Mouse (Mus musculus) kidney, adult 2 months (tissue): Measurements from ENCODE around the gene Gpr62. TPM values are rescaled to one million over a fixed set of nuclear protein-coding genes. Genes with fewer than 3 reads are reported as not detected.

Experiments
- DNase-seq: peaks from one replicate; pipeline ENCODE4 v3.0.0; 2021
- H3K27ac ChIP-seq: fragments of 200-500 bp; 2 replicates; pipeline ENCODE4 v1.5.1; 2012; ENCODE audit warnings: low read depth, low read length, control low read depth, inconsistent platforms; ENCODE audit not compliant: insufficient read depth
- H3K27me3 ChIP-seq: fragments of 200-500 bp; replicated peaks from 2 replicates; pipeline ENCODE4 v1.6.1; 2012; ENCODE audit warnings: mild to moderate bottlenecking, moderate library complexity, low read length, inconsistent platforms; ENCODE audit not compliant: control insufficient read depth, insufficient read depth
- H3K36me3 ChIP-seq: fragments of 200-500 bp; 2 replicates; pipeline ENCODE4 v1.6.1; 2012; ENCODE audit warnings: mild to moderate bottlenecking, moderate library complexity, low read length, inconsistent platforms; ENCODE audit not compliant: control insufficient read depth, insufficient read depth
- H3K4me1 ChIP-seq: fragments of 200-500 bp; 2 replicates; pipeline ENCODE4 v1.6.1; 2011; ENCODE audit warnings: low read length; ENCODE audit not compliant: control insufficient read depth, insufficient read depth
- H3K4me3 ChIP-seq: fragments of 200-500 bp; 2 replicates; pipeline ENCODE4 v1.5.1; 2011; ENCODE audit warnings: mild to moderate bottlenecking, low read depth, low read length, control low read depth; ENCODE audit not compliant: insufficient read depth
- CTCF ChIP-seq: fragments of 200-500 bp; conservative IDR thresholded peaks from 2 replicates; pipeline ENCODE4 v1.5.1; 2011; ENCODE audit warnings: low read depth, mild to moderate bottlenecking, control low read depth, low read length, moderate library complexity, mixed read lengths; ENCODE audit not compliant: insufficient read depth, insufficient read length
- POLR2A ChIP-seq: fragments of 200-500 bp; IDR thresholded peaks from one replicate; pipeline ENCODE4 v1.6.1; 2011; ENCODE audit warnings: low read depth, low read length, control low read depth
- WGBS: fragments of 180-500 bp; shearing (Covaris S2); methylation state at CpG from one replicate; pipeline ENCODE4 v1.1.7; 2018; 5-methylcytosine and 5-hydroxymethylcytosine counted together
- polyA plus RNA-seq: library from polyadenylated mRNA; depleted of rRNA; stranded (reverse); fragments of >200 nt; gene quantifications from 2 replicates; pipeline ENCODE4 v1.2.3, GENCODE M21; 2012

Gene Gpr62
- polyA plus RNA-seq, 1 experiment = not detected

DNA sequence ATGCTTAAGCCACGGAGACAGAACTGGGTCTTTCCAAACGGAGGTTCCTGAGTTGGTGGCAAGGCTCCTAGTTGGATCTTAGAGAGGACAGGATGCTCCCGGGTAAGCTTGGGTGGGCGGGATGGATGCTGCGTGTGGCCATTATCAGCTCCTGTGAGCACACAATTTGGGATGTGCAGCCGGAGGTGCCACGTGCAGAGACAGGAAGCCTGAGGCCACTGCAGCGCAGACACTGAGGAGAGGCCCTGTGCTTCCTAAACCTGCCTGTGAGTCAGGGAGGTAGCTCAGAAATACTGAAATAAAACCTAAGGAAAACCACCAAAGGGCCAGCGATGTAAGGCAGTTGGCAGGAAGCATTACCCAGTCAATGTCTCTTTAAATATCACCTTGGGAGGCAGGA, 4.0 kb upstream of the Gpr62 start:
- Histone ChIP-seq H3K27me3 (no peaks in the 10 kb centered on the region), H3K4me3 (no peak overlapping the region), H3K27ac (no peak overlapping the region), H3K4me1 (peaks cover 3% of the 10 kb centered on the region; the same call in 1 of the 2 replicates), H3K36me3 (no peaks in the 10 kb centered on the region)
- TF ChIP-seq POLR2A = no peak
- 68% methylated on average over 9 of the region's 9 CpGs for WGBS
- DNase-seq = no peak

DNA sequence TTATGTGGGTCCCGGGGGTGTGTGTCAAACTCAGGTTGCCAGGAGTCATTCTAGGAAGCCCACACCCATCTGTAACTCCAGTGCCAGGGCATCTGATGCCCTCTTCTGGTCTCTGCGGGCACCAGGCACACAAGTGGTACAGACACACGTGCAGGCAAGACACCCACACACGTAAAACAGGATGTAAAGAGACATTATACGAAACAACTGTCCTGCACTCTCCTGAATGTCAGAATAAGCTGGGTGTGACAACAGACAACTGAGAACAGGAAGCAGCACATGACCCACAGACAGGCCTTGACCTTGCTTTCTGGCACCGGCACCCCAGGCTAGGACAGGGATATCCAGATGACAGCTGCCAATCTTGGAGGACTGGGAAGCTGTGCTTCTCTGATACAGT, 3.6 kb upstream of the Gpr62 start:
- no peak overlapping the region for H3K4me3 ChIP-seq
- peaks cover 1% of the 10 kb centered on the region; the same call in 1 of the 2 replicates for H3K4me1 ChIP-seq
- 54% methylated on average over 6 of the region's 6 CpGs for WGBS
- no peak for DNase-seq
- H3K27me3 ChIP-seq = no peaks in the 10 kb centered on the region
- TF ChIP-seq POLR2A (no peak), CTCF (peak; percentile 28; the same call in 1 of the 2 replicates)
- H3K36me3 ChIP-seq = no peaks in the 10 kb centered on the region
- H3K27ac ChIP-seq = no peak overlapping the region

DNA sequence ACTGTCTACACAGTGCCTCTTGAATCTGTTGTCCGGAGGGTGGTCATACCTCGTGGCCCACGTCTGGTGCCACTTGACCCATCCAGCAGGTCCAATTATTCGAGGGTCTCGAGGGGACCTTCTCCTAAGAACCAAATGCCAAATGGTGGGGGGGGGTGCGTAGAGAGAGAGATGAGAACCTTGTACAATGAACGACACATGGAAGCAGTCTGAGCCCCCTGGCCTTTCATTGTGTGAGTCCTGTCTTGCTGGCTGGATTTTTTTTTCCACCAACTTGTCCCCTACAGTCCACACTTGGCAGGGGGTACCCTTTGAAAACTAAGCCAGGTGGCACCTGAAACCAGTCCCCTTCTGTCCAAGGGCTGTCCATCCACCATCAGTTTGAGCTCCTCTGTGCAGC, 2.0 kb upstream of the Gpr62 start:
- 94% methylated on average over 7 of the region's 7 CpGs for WGBS
- H3K4me3 ChIP-seq = no peak overlapping the region
- DNase-seq = no peak
- H3K27me3 ChIP-seq = no peaks in the 10 kb centered on the region
- TF ChIP-seq CTCF (no peak), POLR2A (no peak)
- H3K36me3 ChIP-seq = no peaks in the 10 kb centered on the region
- no peak overlapping the region for H3K27ac ChIP-seq
- no peaks in the 10 kb centered on the region for H3K4me1 ChIP-seq

DNA sequence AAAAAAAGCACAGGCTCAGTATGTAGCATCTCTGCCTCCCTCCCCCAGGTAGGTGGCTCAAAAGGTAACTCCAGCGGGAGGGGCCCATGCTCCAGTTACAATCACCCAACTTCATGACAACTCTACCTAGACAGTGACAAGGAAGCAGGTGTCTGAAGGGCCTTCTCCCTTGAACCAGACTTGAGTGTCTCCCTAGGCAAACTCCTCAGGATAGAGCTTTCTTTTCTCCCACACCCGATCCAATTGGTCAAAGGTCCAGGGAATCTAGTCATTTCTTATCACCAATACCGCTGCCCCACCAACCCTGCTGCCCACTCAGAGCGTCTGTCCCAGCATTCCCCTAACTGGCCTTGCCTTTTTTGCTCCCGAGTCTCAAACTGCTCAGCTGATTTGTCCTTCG, 983 bp upstream of the Gpr62 start:
- Histone ChIP-seq H3K27me3 (no peaks in the 10 kb centered on the region), H3K4me1 (no peaks in the 10 kb centered on the region), H3K27ac (no peak overlapping the region), H3K4me3 (no peak overlapping the region), H3K36me3 (no peaks in the 10 kb centered on the region)
- WGBS = 89% methylated on average over 6 of the region's 6 CpGs
- TF ChIP-seq POLR2A (no peak), CTCF (no peak)
- no peak for DNase-seq

DNA sequence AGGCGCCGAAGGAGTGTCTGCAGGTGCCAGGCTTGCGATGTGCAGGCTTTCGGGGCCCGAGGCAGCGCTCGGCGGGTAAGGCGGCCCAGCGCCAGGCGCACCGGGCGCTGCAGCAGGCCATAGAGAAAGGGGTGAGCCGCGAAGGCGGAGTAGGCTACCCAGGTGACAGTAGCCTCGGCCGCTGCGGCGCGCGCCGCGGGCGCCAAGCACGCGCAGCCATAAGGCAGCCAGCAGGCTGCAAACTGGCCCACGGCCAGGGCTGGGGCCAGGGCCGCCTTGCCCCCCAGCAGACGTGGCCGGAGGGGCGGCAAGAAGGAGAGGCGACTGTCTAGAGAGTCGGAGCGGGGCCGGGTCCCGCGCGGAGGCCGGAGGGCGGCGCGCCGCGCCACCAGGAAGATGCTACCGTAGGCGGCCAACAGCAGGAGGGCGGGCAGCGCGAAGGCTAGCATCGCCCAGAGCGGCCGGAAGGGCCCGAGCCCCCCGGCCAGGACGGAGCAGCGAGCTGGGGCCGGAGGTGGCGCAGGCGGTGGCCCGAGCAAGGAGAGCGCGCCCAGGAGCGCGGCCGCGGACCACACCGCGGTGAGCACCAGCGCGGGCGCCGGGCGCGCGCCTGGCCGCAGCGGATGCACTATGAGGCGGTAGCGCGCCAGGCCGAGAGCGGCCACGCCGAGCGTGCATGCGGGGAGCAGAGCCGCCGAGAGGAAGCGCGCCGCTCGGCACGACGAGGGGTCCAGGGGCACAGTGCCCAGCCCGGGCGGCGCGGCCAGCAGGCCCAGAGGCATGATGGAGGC, 792 bp downstream of the Gpr62 start:
- Histone ChIP-seq H3K36me3 (no peaks in the 10 kb centered on the region), H3K27me3 (no peaks in the 10 kb centered on the region), H3K4me3 (peak overlapping the region; percentile 61), H3K27ac (no peak overlapping the region), H3K4me1 (no peaks in the 10 kb centered on the region)
- peak; percentile 55 for DNase-seq
- WGBS = 3% methylated on average over 98 of the region's 99 CpGs
- no peak for TF ChIP-seq POLR2A
- TF ChIP-seq CTCF = no peak

DNA sequence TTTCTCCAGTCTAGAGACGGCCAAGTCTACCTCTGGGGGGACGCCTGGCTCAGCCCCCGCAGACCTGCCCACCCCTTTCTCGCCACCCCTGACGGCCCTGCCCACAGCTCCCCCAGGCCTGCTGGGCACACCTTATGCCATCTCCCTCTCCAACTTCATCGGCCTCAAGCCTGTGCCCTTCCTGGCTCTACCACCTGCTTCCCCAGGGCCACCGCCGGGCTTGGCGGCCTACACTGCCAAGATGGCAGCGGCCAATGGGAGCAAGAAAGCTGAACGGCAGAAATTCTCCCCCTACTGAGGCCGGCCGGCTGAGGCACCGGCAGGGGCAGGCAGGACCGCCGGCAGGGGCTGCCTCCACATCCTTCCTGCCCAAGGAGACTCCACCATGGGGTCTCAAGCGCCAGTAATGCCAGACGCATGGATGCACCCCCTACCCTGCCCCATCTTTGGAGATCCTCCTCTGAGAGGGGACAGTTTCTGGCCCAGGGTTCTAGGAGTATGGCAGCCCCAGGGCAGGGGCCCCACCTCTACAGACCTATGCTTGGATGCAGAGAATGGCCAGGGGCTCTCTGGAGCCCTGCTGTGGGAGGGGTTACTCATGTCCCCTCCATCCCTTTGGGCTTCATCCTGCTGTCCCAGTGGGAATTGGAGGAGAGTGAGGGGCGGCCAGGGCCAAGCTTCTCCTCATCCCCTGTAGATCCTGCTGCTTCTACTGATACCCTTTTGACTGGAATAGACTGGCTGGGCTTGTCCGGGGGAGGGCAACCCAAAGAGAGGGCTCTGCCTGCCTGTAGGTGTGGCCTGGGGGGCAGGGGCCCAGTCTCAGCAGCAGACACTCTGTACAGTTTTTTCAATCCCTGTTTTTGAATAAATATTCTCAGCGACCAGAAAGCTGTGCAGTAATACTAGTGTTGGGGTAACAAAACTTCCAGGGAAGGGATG, 2.3 kb downstream of the Gpr62 start:
- H3K36me3 ChIP-seq = no peaks in the 10 kb centered on the region
- TF ChIP-seq POLR2A = no peak
- no peak for TF ChIP-seq CTCF
- H3K4me3 ChIP-seq = no peak overlapping the region
- H3K27ac ChIP-seq = no peak overlapping the region
- no peak for DNase-seq
- 90% methylated on average over 21 of the region's 21 CpGs for WGBS
- no peaks in the 10 kb centered on the region for H3K27me3 ChIP-seq
- H3K4me1 ChIP-seq = no peaks in the 10 kb centered on the region

DNA sequence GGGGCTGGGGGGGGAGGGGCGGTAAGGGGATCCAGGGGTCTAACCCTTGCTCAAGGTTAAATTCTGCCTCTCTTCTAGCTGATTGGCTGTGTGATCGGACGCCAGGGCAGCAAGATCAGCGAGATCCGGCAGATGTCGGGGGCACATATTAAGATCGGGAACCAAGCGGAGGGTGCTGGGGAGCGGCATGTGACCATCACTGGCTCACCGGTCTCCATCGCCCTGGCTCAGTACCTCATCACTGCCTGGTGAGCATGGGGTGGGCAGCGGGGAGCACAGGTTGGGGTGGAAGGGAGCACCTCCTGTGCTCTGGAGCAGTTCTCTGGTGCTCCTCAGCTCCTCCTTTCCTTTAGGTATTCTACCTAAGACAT, 3.3 kb downstream of the Gpr62 start:
- Histone ChIP-seq H3K4me1 (no peaks in the 10 kb centered on the region), H3K27ac (no peak overlapping the region), H3K36me3 (no peaks in the 10 kb centered on the region), H3K27me3 (no peaks in the 10 kb centered on the region), H3K4me3 (no peak overlapping the region)
- DNase-seq = no peak
- TF ChIP-seq POLR2A = no peak
- TF ChIP-seq CTCF = no peak
- WGBS = 97% methylated on average over 12 of the region's 12 CpGs
